Mouse (Mus musculus): ENCODE measurements around the gene Nudcd3. TPM values are rescaled to one million over a fixed set of nuclear protein-coding genes. Genes with fewer than 3 reads are reported as not detected.

Nudcd3 gene
- total and polyA plus RNA-seq, 3 experiments: 33.3 to 50.5 TPM; not detected in 1

Other genes with a start within 250 kb of the Nudcd3 start
- gene Ykt6, start 244.7 kb downstream of the Nudcd3 start, total RNA-seq (2012; rRNA removed): 83.9 and 89.5 TPM in 2 replicates
- 10 to 100 TPM; 76.5 to 98.1 TPM for gene Ykt6, start 244.7 kb downstream of the Nudcd3 start, polyA plus RNA-seq (2012; ENCODE audit: insufficient read depth in 1 of 2, insufficient read length in 2 of 2, low read depth in 1 of 2, low replicate concordance in 2 of 2, missing spikeins in 1 of 2)
- 0.03 and 0.04 TPM in 2 replicates for gene Camk2b, start 134.1 kb downstream of the Nudcd3 start, total RNA-seq (2012; rRNA removed)
- under 1 TPM in 1 of 2 experiments, not detected in 1; 0.04 TPM for gene Camk2b, start 134.1 kb downstream of the Nudcd3 start, polyA plus RNA-seq (2012; ENCODE audit: insufficient read depth in 1 of 2, insufficient read length in 2 of 2, low read depth in 1 of 2, low replicate concordance in 2 of 2, missing spikeins in 1 of 2)
- 0.33 and 0.46 TPM in 2 replicates for gene A730071L15Rik, start 386 bp downstream of the Nudcd3 start, total RNA-seq (2012; rRNA removed)
- gene A730071L15Rik, start 386 bp downstream of the Nudcd3 start, polyA plus RNA-seq (2012; ENCODE audit: insufficient read depth in 1 of 2, insufficient read length in 2 of 2, low read depth in 1 of 2, low replicate concordance in 2 of 2, missing spikeins in 1 of 2): under 1 TPM in 1 of 2 experiments, not detected in 1; 0.13 TPM
- gene Npc1l1, start 29.7 kb upstream of the Nudcd3 start, total RNA-seq (2012; rRNA removed): not detected in 2 replicates
- under 1 TPM in 1 of 2 experiments, not detected in 1; 0.10 TPM for gene Npc1l1, start 29.7 kb upstream of the Nudcd3 start, polyA plus RNA-seq (2012; ENCODE audit: insufficient read depth in 1 of 2, insufficient read length in 2 of 2, low read depth in 1 of 2, low replicate concordance in 2 of 2, missing spikeins in 1 of 2)
- gene Ddx56, start 67.4 kb upstream of the Nudcd3 start, total RNA-seq (2012; rRNA removed): 178 and 201 TPM in 2 replicates
- gene Ddx56, start 67.4 kb upstream of the Nudcd3 start, polyA plus RNA-seq (2012; ENCODE audit: insufficient read depth in 1 of 2, insufficient read length in 2 of 2, low read depth in 1 of 2, low replicate concordance in 2 of 2, missing spikeins in 1 of 2): 100 to 1,000 TPM in 1 of 2 experiments, not detected in 1; 138 TPM
- 47.8 and 60.9 TPM in 2 replicates for gene Tmed4, start 74.5 kb upstream of the Nudcd3 start, total RNA-seq (2012; rRNA removed)
- 10 to 100 TPM in 1 of 2 experiments, not detected in 1; 66.5 TPM for gene Tmed4, start 74.5 kb upstream of the Nudcd3 start, polyA plus RNA-seq (2012; ENCODE audit: insufficient read depth in 1 of 2, insufficient read length in 2 of 2, low read depth in 1 of 2, low replicate concordance in 2 of 2, missing spikeins in 1 of 2)
- 91.8 and 93.7 TPM in 2 replicates for gene Ogdh, start 91.2 kb upstream of the Nudcd3 start, total RNA-seq (2012; rRNA removed)
- 100 to 1,000 TPM in 1 of 2 experiments, 10 to 100 TPM in 1; 94.9 to 118 TPM for gene Ogdh, start 91.2 kb upstream of the Nudcd3 start, polyA plus RNA-seq (2012; ENCODE audit: insufficient read depth in 1 of 2, insufficient read length in 2 of 2, low read depth in 1 of 2, low replicate concordance in 2 of 2, missing spikeins in 1 of 2)
- 12.3 and 12.8 TPM in 2 replicates for gene Zmiz2, start 188.7 kb upstream of the Nudcd3 start, total RNA-seq (2012; rRNA removed)
- 10 to 100 TPM; 35.5 to 90.3 TPM for gene Zmiz2, start 188.7 kb upstream of the Nudcd3 start, polyA plus RNA-seq (2012; ENCODE audit: insufficient read depth in 1 of 2, insufficient read length in 2 of 2, low read depth in 1 of 2, low replicate concordance in 2 of 2, missing spikeins in 1 of 2)
- 7,288 and 8,303 TPM in 2 replicates for gene Ppia, start 215.0 kb upstream of the Nudcd3 start, total RNA-seq (2012; rRNA removed)
- 1,000 to 10,000 TPM in 1 of 2 experiments, not detected in 1; 3,662 TPM for gene Ppia, start 215.0 kb upstream of the Nudcd3 start, polyA plus RNA-seq (2012; ENCODE audit: insufficient read depth in 1 of 2, insufficient read length in 2 of 2, low read depth in 1 of 2, low replicate concordance in 2 of 2, missing spikeins in 1 of 2)
- 70.6 and 97.2 TPM in 2 replicates for gene H2afv, start 244.0 kb upstream of the Nudcd3 start, total RNA-seq (2012; rRNA removed)
- gene H2afv, start 244.0 kb upstream of the Nudcd3 start, polyA plus RNA-seq (2012; ENCODE audit: insufficient read depth in 1 of 2, insufficient read length in 2 of 2, low read depth in 1 of 2, low replicate concordance in 2 of 2, missing spikeins in 1 of 2): 100 to 1,000 TPM in 1 of 2 experiments, not detected in 1; 159 TPM

Data from MEL (cell line).